Mouse (Mus musculus): Measurements from ENCODE around the gene Ston2. TPM values are rescaled to one million over a fixed set of nuclear protein-coding genes. Genes with fewer than 3 reads are reported as not detected.
A peak's percentile ranks its signal among the peaks of the same experiment; 100 is the strongest.

Gene Ston2
- total and polyA plus RNA-seq, 3 experiments, result 33.4 to 110 (median 74.5) TPM

DNA sequence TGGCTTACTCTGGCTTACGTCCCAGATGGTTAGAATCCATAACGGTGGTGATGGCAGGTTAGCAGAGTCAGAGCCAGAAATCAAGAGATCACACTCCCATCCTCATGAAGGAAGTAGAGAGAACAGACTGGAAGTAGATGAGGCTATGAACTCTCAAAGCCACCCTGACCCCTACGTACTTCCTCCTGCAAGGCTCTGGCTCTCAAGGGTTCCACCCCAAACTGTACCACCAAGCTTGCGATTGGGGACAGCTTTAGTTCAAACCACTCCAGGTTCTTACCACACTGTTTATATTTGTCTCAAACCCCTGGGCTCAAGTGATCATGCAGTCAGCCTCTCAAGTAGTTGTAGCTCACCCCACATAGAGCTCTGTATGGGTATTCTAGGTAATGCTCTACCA lies 49.8 kb downstream of the Ston2 start:
- H3K36me3 ChIP-seq (replicated peaks), result peaks cover 91% of the 10 kb centered on the region
- peaks cover 62% of the 10 kb centered on the region for H3K4me1 ChIP-seq (ENCODE audit: insufficient read depth, low read depth, low read length)
- TF ChIP-seq POLR2AphosphoS5 (IDR thresholded peaks at IDR 0.05; ENCODE audit: insufficient replicate concordance, low read depth, low read length), result no peak
- TF ChIP-seq GATA2 (IDR thresholded peaks at IDR 0.05; ENCODE audit: borderline replicate concordance, low read depth, low read length), result no peak
- no peak for TF ChIP-seq TAL1 (conservative IDR thresholded peaks at IDR 0.05; ENCODE audit: low read depth, low read length)
- no peak for TF ChIP-seq CTCF (IDR thresholded peaks at IDR 0.05; ENCODE audit: low read depth, low read length)
- no peak for TF ChIP-seq GATA1 (IDR thresholded peaks at IDR 0.05; ENCODE audit: borderline replicate concordance, low read length)
- DNase-seq (ENCODE audit: low spot score) (no peak), ATAC-seq (ENCODE audit: extremely low read depth, insufficient number of reproducible peaks, low FRiP score, poor library complexity, severe bottlenecking) (no peak)
- H3K9me3 ChIP-seq (replicated peaks), result no peaks in the 10 kb centered on the region
- H3K27me3 ChIP-seq (ENCODE audit: insufficient read depth, low read length), result no peaks in the 10 kb centered on the region
- no peak overlapping the region for H3K4me3 ChIP-seq (ENCODE audit: low read depth, low read length)

DNA sequence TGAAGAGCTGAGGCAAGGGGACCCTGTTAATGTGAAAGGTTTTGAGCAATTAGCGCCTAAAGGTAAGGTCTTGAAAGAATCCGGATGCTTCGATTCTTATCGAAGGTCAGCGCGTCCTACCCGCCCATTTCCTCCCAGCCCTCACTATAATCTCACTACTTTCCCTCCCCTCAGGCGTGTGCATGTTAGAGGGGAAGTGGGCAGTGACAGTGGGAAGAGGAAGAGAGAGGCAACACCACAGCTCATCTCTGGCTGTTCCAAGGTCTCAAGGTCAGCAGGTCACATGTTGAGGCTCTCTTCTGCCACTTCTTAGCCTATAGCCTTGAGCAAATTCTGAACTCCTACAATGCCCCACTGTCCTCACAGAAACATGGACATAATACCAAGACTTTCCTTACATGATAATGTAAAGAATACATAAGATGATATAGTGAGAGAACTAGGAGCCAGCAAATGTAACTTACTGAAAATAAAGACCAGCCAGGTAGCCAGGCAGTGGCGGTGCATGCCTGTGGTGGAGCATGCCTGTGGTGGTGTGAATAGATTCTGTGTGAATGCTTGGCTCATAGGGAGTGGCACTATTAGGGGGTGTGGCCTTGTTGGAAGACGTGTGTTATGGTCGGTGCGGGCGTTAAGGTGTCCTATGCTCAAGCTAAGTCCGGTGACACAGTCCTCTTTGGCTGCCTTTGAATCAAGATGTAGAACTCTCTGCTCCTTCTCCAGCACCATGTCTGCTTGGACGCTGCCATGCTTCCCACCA lies 51.8 kb downstream of the Ston2 start:
- TF ChIP-seq TAL1 (conservative IDR thresholded peaks at IDR 0.05; ENCODE audit: low read depth, low read length) (no peak), GATA1 (IDR thresholded peaks at IDR 0.05; ENCODE audit: borderline replicate concordance, low read length) (no peak), GATA2 (IDR thresholded peaks at IDR 0.05; ENCODE audit: borderline replicate concordance, low read depth, low read length) (no peak), CTCF (IDR thresholded peaks at IDR 0.05; ENCODE audit: low read depth, low read length) (no peak), POLR2AphosphoS5 (IDR thresholded peaks at IDR 0.05; ENCODE audit: insufficient replicate concordance, low read depth, low read length) (no peak)
- peaks cover 90% of the 10 kb centered on the region for H3K36me3 ChIP-seq (replicated peaks)
- peaks cover 46% of the 10 kb centered on the region for H3K4me1 ChIP-seq (ENCODE audit: insufficient read depth, low read depth, low read length)
- H3K4me3 ChIP-seq (ENCODE audit: low read depth, low read length), result no peak overlapping the region
- no peaks in the 10 kb centered on the region for H3K27me3 ChIP-seq (ENCODE audit: insufficient read depth, low read length)
- no peaks in the 10 kb centered on the region for H3K9me3 ChIP-seq (replicated peaks)
- DNase-seq (ENCODE audit: low spot score), result no peak
- ATAC-seq (ENCODE audit: extremely low read depth, insufficient number of reproducible peaks, low FRiP score, poor library complexity, severe bottlenecking), result peak; percentile 35; the same call in 1 of the 2 replicates

- DNase-seq (ENCODE audit: low spot score) (no peak), ATAC-seq (ENCODE audit: extremely low read depth, insufficient number of reproducible peaks, low FRiP score, poor library complexity, severe bottlenecking) (no peak)
- peaks cover 84% of the 10 kb centered on the region for H3K36me3 ChIP-seq (replicated peaks)
- no peak for TF ChIP-seq CTCF (IDR thresholded peaks at IDR 0.05; ENCODE audit: low read depth, low read length)
- TF ChIP-seq TAL1 (conservative IDR thresholded peaks at IDR 0.05; ENCODE audit: low read depth, low read length), result no peak
- TF ChIP-seq POLR2AphosphoS5 (IDR thresholded peaks at IDR 0.05; ENCODE audit: insufficient replicate concordance, low read depth, low read length), result no peak
- TF ChIP-seq GATA2 (IDR thresholded peaks at IDR 0.05; ENCODE audit: borderline replicate concordance, low read depth, low read length), result no peak
- TF ChIP-seq GATA1 (IDR thresholded peaks at IDR 0.05; ENCODE audit: borderline replicate concordance, low read length), result no peak
- no peaks in the 10 kb centered on the region for H3K27me3 ChIP-seq (ENCODE audit: insufficient read depth, low read length)
- no peaks in the 10 kb centered on the region for H3K9me3 ChIP-seq (replicated peaks)
- H3K4me3 ChIP-seq (ENCODE audit: low read depth, low read length), result no peak overlapping the region
- peaks cover 35% of the 10 kb centered on the region for H3K4me1 ChIP-seq (ENCODE audit: insufficient read depth, low read depth, low read length)
These were observed 53.8 kb downstream of the Ston2 start for GRCm38 (mm10) chr12:91734246-91735027.

DNA sequence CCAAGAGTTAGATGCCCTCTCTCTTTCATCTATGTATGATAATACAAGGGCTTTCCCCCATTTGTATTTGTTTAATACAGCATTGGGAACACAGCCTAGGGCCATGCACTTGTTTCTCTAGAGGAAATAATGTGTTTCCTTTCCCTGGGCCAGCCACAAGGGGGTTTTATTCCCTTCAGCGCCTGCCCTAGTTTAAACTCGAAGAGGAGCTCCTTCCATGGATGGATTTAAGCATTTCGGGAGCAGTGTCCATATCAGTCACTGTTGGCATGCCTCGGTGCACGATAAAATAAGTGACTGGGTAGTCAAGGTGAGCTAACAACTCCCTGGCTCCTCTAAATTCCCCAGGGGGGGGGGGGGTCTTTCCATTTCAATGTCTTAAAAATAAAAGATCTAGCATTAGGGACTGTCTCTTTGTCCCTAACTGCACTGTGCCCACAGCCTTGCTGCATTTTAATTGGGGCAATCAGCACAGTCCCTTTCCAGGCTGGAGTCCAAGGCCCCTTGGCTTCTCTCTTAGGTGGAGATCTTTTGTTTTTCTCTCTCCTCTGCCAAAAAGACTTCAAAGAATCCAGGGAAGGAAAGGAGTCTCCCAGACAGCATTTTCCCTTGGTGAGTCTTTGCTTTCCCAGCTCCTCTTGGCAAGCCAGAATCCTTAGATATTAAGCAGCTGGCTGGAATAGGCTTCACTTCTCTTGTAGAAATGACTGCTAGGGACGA lies 55.3 kb downstream of the Ston2 start:
- no peaks in the 10 kb centered on the region for H3K27me3 ChIP-seq (ENCODE audit: insufficient read depth, low read length)

DNA sequence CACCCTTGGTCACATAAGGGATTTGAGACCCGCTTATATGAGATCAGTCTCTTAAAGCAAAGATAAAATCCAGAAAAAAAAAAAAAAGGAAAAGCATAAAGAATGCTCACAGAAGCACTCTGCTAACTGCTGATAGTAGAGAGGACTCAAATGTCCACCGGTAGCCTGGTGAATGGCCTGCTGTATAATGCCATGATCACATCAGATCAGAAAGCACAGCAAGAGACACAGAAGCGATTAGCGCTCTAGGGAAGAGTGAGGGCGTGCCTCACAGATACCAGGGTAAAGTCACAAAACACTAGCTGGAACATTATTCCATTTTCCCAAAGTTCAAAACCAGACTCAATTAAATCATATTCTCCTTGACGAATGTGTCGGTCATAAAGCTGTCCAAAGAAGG lies 62.0 kb downstream of the Ston2 start:
- peaks cover 22% of the 10 kb centered on the region for H3K4me1 ChIP-seq (ENCODE audit: insufficient read depth, low read depth, low read length)
- no peaks in the 10 kb centered on the region for H3K27me3 ChIP-seq (ENCODE audit: insufficient read depth, low read length)
- DNase-seq (ENCODE audit: low spot score), result no peak
- no peak overlapping the region for H3K4me3 ChIP-seq (ENCODE audit: low read depth, low read length)
- peaks cover 54% of the 10 kb centered on the region for H3K36me3 ChIP-seq (replicated peaks)
- no peaks in the 10 kb centered on the region for H3K9me3 ChIP-seq (replicated peaks)
- TF ChIP-seq POLR2AphosphoS5 (IDR thresholded peaks at IDR 0.05; ENCODE audit: insufficient replicate concordance, low read depth, low read length) (no peak), CTCF (IDR thresholded peaks at IDR 0.05; ENCODE audit: low read depth, low read length) (no peak), GATA2 (IDR thresholded peaks at IDR 0.05; ENCODE audit: borderline replicate concordance, low read depth, low read length) (no peak), TAL1 (conservative IDR thresholded peaks at IDR 0.05; ENCODE audit: low read depth, low read length) (no peak), GATA1 (IDR thresholded peaks at IDR 0.05; ENCODE audit: borderline replicate concordance, low read length) (no peak)
- no peak for ATAC-seq (ENCODE audit: extremely low read depth, insufficient number of reproducible peaks, low FRiP score, poor library complexity, severe bottlenecking)

More for the DNA sequence above, 55.3 kb downstream of the Ston2 start:
- ATAC-seq (ENCODE audit: extremely low read depth, insufficient number of reproducible peaks, low FRiP score, poor library complexity, severe bottlenecking), result no peak
- Histone ChIP-seq H3K4me1 (ENCODE audit: insufficient read depth, low read depth, low read length) (peaks cover 26% of the 10 kb centered on the region), H3K4me3 (ENCODE audit: low read depth, low read length) (no peak overlapping the region), H3K9me3 (replicated peaks) (no peaks in the 10 kb centered on the region), H3K36me3 (replicated peaks) (peaks cover 84% of the 10 kb centered on the region)
- no peak for DNase-seq (ENCODE audit: low spot score)
- TF ChIP-seq GATA2 (IDR thresholded peaks at IDR 0.05; ENCODE audit: borderline replicate concordance, low read depth, low read length) (no peak), GATA1 (IDR thresholded peaks at IDR 0.05; ENCODE audit: borderline replicate concordance, low read length) (no peak), CTCF (IDR thresholded peaks at IDR 0.05; ENCODE audit: low read depth, low read length) (no peak), POLR2AphosphoS5 (IDR thresholded peaks at IDR 0.05; ENCODE audit: insufficient replicate concordance, low read depth, low read length) (no peak), TAL1 (conservative IDR thresholded peaks at IDR 0.05; ENCODE audit: low read depth, low read length) (no peak)

Measured in G1E (cell line).